In genomic region chr12:16009822-16010620, GRCm38 (mm10) we compare ENCODE assay signal across 10 mouse cellular contexts.
A peak's percentile ranks its signal among the peaks of the same experiment; 100 is the strongest.
DNase-seq lines count a peak whose midpoint lies in the region; ATAC-seq and TF ChIP-seq lines count a peak whose summit lies in the region.
"Had no signal": no experiment of that assay in that cellular context is flagged by ENCODE, and none has a peak within 500 bp of the region (broad histone marks: within the 10 kb centered on the region; RNA-seq: fewer than 3 reads in every experiment).

No protein-coding gene starts in this region.

- H3K27me3 ChIP-seq in cerebellum, adult 2 months (ENCODE audit: control insufficient read depth, insufficient read depth, low read length) = no peaks in the 10 kb centered on the region; the same call in 1 of the 2 replicates
- no peaks in the 10 kb centered on the region for H3K27me3 ChIP-seq in lung, postnatal 0 days (replicated peaks; ENCODE audit: insufficient read depth, low read length)
- H3K27me3 ChIP-seq in forebrain, embryonic 16.5 days (replicated peaks; ENCODE audit: control insufficient read depth, insufficient read depth, low read length) = no peaks in the 10 kb centered on the region

- TF ChIP-seq EP300 in lung, postnatal 0 days (IDR thresholded peaks at IDR 0.05) = no peak

- DNase-seq in cerebellum, postnatal 10 days = peak; percentile 70 to 79
- DNase-seq in cerebellum, adult 2 months = no peak
- DNase-seq in lung, postnatal 0 days (ENCODE audit: low spot score) = no peak
- no peak for DNase-seq in lung, adult 18-20 months
- peak; percentile 10 for DNase-seq in layer of hippocampus, adult 9-11 months
- no peak for DNase-seq in B cell, adult 2 months
- no peak for DNase-seq in thymus, postnatal 10 days (ENCODE audit: low spot score in 2 of 2)

- ATAC-seq in lung, postnatal 0 days = no peak
- peak; percentile 57; the same call in 1 of the 2 replicates for ATAC-seq in forebrain, embryonic 16.5 days

- H3K9me3 ChIP-seq in lung, postnatal 0 days (ENCODE audit: low read length) = no peaks in the 10 kb centered on the region
- no peaks in the 10 kb centered on the region for H3K9me3 ChIP-seq in forebrain, embryonic 16.5 days (ENCODE audit: control insufficient read depth, low read length)
- H3K9me3 ChIP-seq: megakaryocyte, embryonic 14.5 days had no signal

- WGBS in cerebellum, adult 2 months = 35% methylated on average over 10 of the region's 10 CpGs
- 67% methylated on average over 10 of the region's 10 CpGs for WGBS in lung, postnatal 0 days
- 61% methylated on average over 10 of the region's 10 CpGs for WGBS in forebrain, embryonic 16.5 days

- no peak overlapping the region for H3K27ac ChIP-seq in cerebellum, adult 2 months (ENCODE audit: insufficient read depth, low read length)
- H3K27ac ChIP-seq in lung, postnatal 0 days (ENCODE audit: low read length) = peak overlapping the region; percentile 38
- no peak overlapping the region for H3K27ac ChIP-seq in forebrain, embryonic 16.5 days (ENCODE audit: low read length)

- no peaks in the 10 kb centered on the region for H3K4me1 ChIP-seq in cerebellum, adult 2 months (ENCODE audit: control insufficient read depth, insufficient read depth, low read length)
- peaks cover 5% of the 10 kb centered on the region; the same call in 1 of the 2 replicates for H3K4me1 ChIP-seq in lung, postnatal 0 days (ENCODE audit: insufficient read depth, low read depth, low read length)
- H3K4me1 ChIP-seq in forebrain, embryonic 16.5 days (replicated peaks; ENCODE audit: control insufficient read depth, insufficient read depth, low read length) = peaks cover 9% of the 10 kb centered on the region

- no peak for TF ChIP-seq CTCF in cerebellum, adult 2 months (IDR thresholded peaks at IDR 0.05; ENCODE audit: borderline replicate concordance, insufficient read depth, low read depth, low read length)
- no peak for TF ChIP-seq CTCF in lung, postnatal 0 days (IDR thresholded peaks at IDR 0.05)

- H3K4me2 ChIP-seq in lung, postnatal 0 days (replicated peaks; ENCODE audit: low read depth, low read length) = no peak overlapping the region
- no peak overlapping the region for H3K4me2 ChIP-seq in forebrain, embryonic 16.5 days (ENCODE audit: low read length)

- no peak overlapping the region for H3K9ac ChIP-seq in lung, postnatal 0 days (replicated peaks; ENCODE audit: low read depth)
- no peak overlapping the region for H3K9ac ChIP-seq in forebrain, embryonic 16.5 days (replicated peaks; ENCODE audit: low read depth, low read length)

- TF ChIP-seq POLR2A in cerebellum, adult 2 months (IDR thresholded peaks at IDR 0.05; ENCODE audit: borderline replicate concordance, insufficient read depth, low read length) = no peak

- no peak overlapping the region for H3K4me3 ChIP-seq in cerebellum, adult 2 months (replicated peaks; ENCODE audit: insufficient read depth, low read depth, low read length)
- H3K4me3 ChIP-seq in lung, postnatal 0 days (ENCODE audit: low read depth, low read length) = no peak overlapping the region
- no peak overlapping the region for H3K4me3 ChIP-seq in forebrain, embryonic 16.5 days (replicated peaks; ENCODE audit: low read length)
- H3K4me3 ChIP-seq: erythroblast, embryonic 14.5 days; megakaryocyte, embryonic 14.5 days had no signal

- no peaks in the 10 kb centered on the region for H3K36me3 ChIP-seq in lung, postnatal 0 days (ENCODE audit: insufficient read depth, low read length)
- H3K36me3 ChIP-seq in forebrain, embryonic 16.5 days (ENCODE audit: control insufficient read depth, insufficient read depth) = no peaks in the 10 kb centered on the region

Comparison
In these comparisons a context has a peak if more than half of its experiments do, and no peak if none do; other contexts are left out.
1. DNase-seq: peak in cerebellum, postnatal 10 days (2 of 2) and layer of hippocampus, adult 9-11 months (single experiment); none in cerebellum, adult 2 months (0 of 2), lung, postnatal 0 days (single experiment), lung, adult 18-20 months (0 of 2), B cell, adult 2 months (0 of 2) and thymus, postnatal 10 days (0 of 2).